Mouse (Mus musculus) MEL-GATA-1-ER (cell line): Measurements from ENCODE around the gene Mrps15.

Experiments used
- DNase-seq: peaks from one replicate; pipeline ENCODE4 v3.0.0-alpha.2; 2012; ENCODE audit warnings: low read depth; ENCODE audit errors: extremely low read depth

The Mrps15 gene

GRCm38 (mm10) chr4:126068842-126069241, 22.1 kb downstream of the Mrps15 start:
- peak; percentile 34 for DNase-seq

GRCm38 (mm10) chr4:126077833-126078232, 31.1 kb downstream of the Mrps15 start:
- no peak for DNase-seq

GRCm38 (mm10) chr4:126079266-126079665, 32.5 kb downstream of the Mrps15 start:
- DNase-seq, result no peak

- no peak for DNase-seq
Measured at GRCm38 (mm10) chr4:126081601-126082000, 34.9 kb downstream of the Mrps15 start.

GRCm38 (mm10) chr4:126083021-126083420, 36.3 kb downstream of the Mrps15 start:
- DNase-seq, result no peak

- no peak for DNase-seq
Measured at GRCm38 (mm10) chr4:126084382-126084781, 37.7 kb downstream of the Mrps15 start.

GRCm38 (mm10) chr4:126085996-126086576, 39.4 kb downstream of the Mrps15 start:
- peak; percentile 79 for DNase-seq

GRCm38 (mm10) chr4:126090101-126090847, 43.5 kb downstream of the Mrps15 start:
- no peak for DNase-seq

- DNase-seq, result no peak
Measured at GRCm38 (mm10) chr4:126090848-126091124, 44.1 kb downstream of the Mrps15 start.

GRCm38 (mm10) chr4:126091873-126092272, 45.1 kb downstream of the Mrps15 start:
- no peak for DNase-seq

- peak; percentile 70 for DNase-seq
Measured at GRCm38 (mm10) chr4:126095622-126096430, 49.1 kb downstream of the Mrps15 start.

GRCm38 (mm10) chr4:126096464-126097111, 49.9 kb downstream of the Mrps15 start, which contains the start of gene Lsm10:
Lsm10 (plus strand) TSS chr4:126096623.
- peak; percentile 96 for DNase-seq

GRCm38 (mm10) chr4:126097711-126098253, 51.1 kb downstream of the Mrps15 start:
- no peak for DNase-seq

- no peak for DNase-seq
Measured at GRCm38 (mm10) chr4:126099365-126099764, 52.6 kb downstream of the Mrps15 start.

GRCm38 (mm10) chr4:126100764-126101163, 54.0 kb downstream of the Mrps15 start:
- DNase-seq, result no peak

GRCm38 (mm10) chr4:126102061-126102841, 55.5 kb downstream of the Mrps15 start:
- DNase-seq, result no peak

- peak; percentile 92 for DNase-seq
Measured at GRCm38 (mm10) chr4:126103057-126103581, 56.4 kb downstream of the Mrps15 start.

- DNase-seq, result peak; percentile 95
Measured at GRCm38 (mm10) chr4:126103590-126104068, 56.9 kb downstream of the Mrps15 start, which contains the start of gene Stk40. Stk40 (plus strand) TSS chr4:126103957.

- DNase-seq, result peak; percentile 56
Measured at GRCm38 (mm10) chr4:126104261-126105075, 57.7 kb downstream of the Mrps15 start.
